In genomic region chr10:115617456-115618287, GRCm38 (mm10) we compare ENCODE assay signal across 9 mouse cellular contexts. TPM values are rescaled to one million over a fixed set of nuclear protein-coding genes. Genes with fewer than 3 reads are reported as not detected.
A peak's percentile ranks its signal among the peaks of the same experiment; 100 is the strongest.
DNase-seq lines count a peak whose midpoint lies in the region.
"Had no signal": no experiment of that assay in that cellular context is flagged by ENCODE, and none has a peak within 500 bp of the region (broad histone marks: within the 10 kb centered on the region; RNA-seq: fewer than 3 reads in every experiment).

No protein-coding gene starts in this region.

- 13% methylated on average over 14 of the region's 15 CpGs for WGBS in midbrain, embryonic 10.5 days

- H3K27ac ChIP-seq in midbrain, embryonic 10.5 days (replicated peaks): no peak overlapping the region

- peak; percentile 8 for DNase-seq in left cerebral cortex, adult 11 months (ENCODE audit: low spot score)
- no peak for DNase-seq in left cerebral cortex, adult 8-10 months (ENCODE audit: low spot score in 2 of 2)
- DNase-seq in NIH3T3 (ENCODE audit: low read depth): peak; percentile 75
- peak; percentile 84 for DNase-seq in embryo, embryonic 11 days
- DNase-seq in heart, postnatal 14 days: peak; percentile 3 to 29
- peak; percentile 3 to 7 for DNase-seq in layer of hippocampus, adult 8-10 months (ENCODE audit: low spot score in 2 of 2)
- DNase-seq in midbrain, embryonic 10.5 days (ENCODE audit: low spot score): peak; percentile 28
- DNase-seq in frontal cortex, postnatal 10 days (ENCODE audit: low spot score in 2 of 2): no peak

- H3K36me3 ChIP-seq in midbrain, embryonic 10.5 days: no peaks in the 10 kb centered on the region

- peaks cover 11% of the 10 kb centered on the region for H3K4me1 ChIP-seq in midbrain, embryonic 10.5 days

- no peaks in the 10 kb centered on the region for H3K9me3 ChIP-seq in midbrain, embryonic 10.5 days (replicated peaks)

- H3K27me3 ChIP-seq in midbrain, embryonic 10.5 days (ENCODE audit: low read depth, poor library complexity, severe bottlenecking): peaks cover 4% of the 10 kb centered on the region; the same call in 1 of the 2 replicates

- intact Hi-C loops in heart, postnatal 14 days (cut with DNase I): loop anchor here (2.0 kb wide), 2 partner anchors 211 to 295 kb away; no protein-coding TSS in a partner anchor

- peak overlapping the region; percentile 48 for H3K4me3 ChIP-seq in midbrain, embryonic 10.5 days
- H3K4me3 ChIP-seq: myocyte had no signal

RNA-seq across cellular contexts. Expression of gene Lgr5, which starts 30.1 kb away (rescaled TPM):
- 1 to 10 TPM; 4.1 to 6.8 (median 5.6) TPM for total RNA-seq in left cerebral cortex, adult 8-10 months (2022)
- total RNA-seq in heart, postnatal 14 days (2021): under 1 TPM; 0.17 to 0.20 TPM
- 1 to 10 TPM; 1.9 to 2.3 (median 1.9) TPM for total RNA-seq in layer of hippocampus, adult 8-10 months (2022)
- polyA plus RNA-seq in midbrain, embryonic 10.5 days (2016; fragmentation: Nextera tagmentation; extraction: Ambion mirVana): 7.2 and 9.1 TPM in 2 replicates

RNA-seq across cellular contexts. Expression of gene A930009A15Rik, which starts 47.9 kb away (rescaled TPM):
- under 1 TPM in 2 of 4 experiments, not detected in 2; 0.39 to 0.74 TPM for total RNA-seq in left cerebral cortex, adult 8-10 months (2022)
- not detected for total RNA-seq in heart, postnatal 14 days (2021)
- total RNA-seq in layer of hippocampus, adult 8-10 months (2022): 1 to 10 TPM in 1 of 4 experiments, under 1 TPM in 2, not detected in 1; 0.38 to 1.3 (median 0.45) TPM
- 0.31 and 1.1 TPM in 2 replicates for polyA plus RNA-seq in midbrain, embryonic 10.5 days (2016; fragmentation: Nextera tagmentation; extraction: Ambion mirVana)
- polyA plus RNA-seq: myocyte had no signal

Comparison
In these comparisons a context has a peak if more than half of its experiments do, and no peak if none do; other contexts are left out.
1. DNase-seq: peak in left cerebral cortex, adult 11 months (single experiment), NIH3T3 (single experiment), embryo, embryonic 11 days (single experiment), heart, postnatal 14 days (2 of 2), layer of hippocampus, adult 8-10 months (2 of 2) and midbrain, embryonic 10.5 days (single experiment); none in left cerebral cortex, adult 8-10 months (0 of 2) and frontal cortex, postnatal 10 days (0 of 2).